ENCODE assay signal across 10 mouse cellular contexts in genomic region chr10:69916689-69917435, GRCm38 (mm10).
A peak's percentile ranks its signal among the peaks of the same experiment; 100 is the strongest.
DNase-seq lines count a peak whose midpoint lies in the region; ATAC-seq and TF ChIP-seq lines count a peak whose summit lies in the region.
"Had no signal": no experiment of that assay in that cellular context is flagged by ENCODE, and none has a peak within 500 bp of the region (broad histone marks: within the 10 kb centered on the region; RNA-seq: fewer than 3 reads in every experiment).

No protein-coding gene starts in this region.

- H3K27me3 ChIP-seq in heart, embryonic 10.5 days (ENCODE audit: insufficient read depth, poor library complexity, severe bottlenecking): no peaks in the 10 kb centered on the region
- H3K27me3 ChIP-seq in intestine, embryonic 15.5 days (replicated peaks): no peaks in the 10 kb centered on the region
- H3K27me3 ChIP-seq in liver, embryonic 16.5 days (ENCODE audit: control insufficient read depth, insufficient read depth, low read depth, low read length): no peaks in the 10 kb centered on the region; the same call in 1 of the 2 replicates
- H3K27me3 ChIP-seq: embryonic facial prominence, embryonic 13.5 days had no signal

- peaks cover 9% of the 10 kb centered on the region for H3K4me1 ChIP-seq in heart, embryonic 10.5 days
- H3K4me1 ChIP-seq in intestine, embryonic 15.5 days (replicated peaks): no peaks in the 10 kb centered on the region
- H3K4me1 ChIP-seq in liver, embryonic 16.5 days (ENCODE audit: control insufficient read depth, low read depth, low read length): peaks cover 3% of the 10 kb centered on the region; the same call in 1 of the 2 replicates

- intact Hi-C loops in left cerebral cortex, adult 2 months (cut with DNase I): no loop called here

- H3K4me2 ChIP-seq in intestine, embryonic 15.5 days (replicated peaks): no peak overlapping the region
- no peak overlapping the region for H3K4me2 ChIP-seq in liver, embryonic 16.5 days (ENCODE audit: low read depth, low read length)
- H3K4me2 ChIP-seq: embryonic facial prominence, embryonic 13.5 days had no signal

- H3K9ac ChIP-seq in intestine, embryonic 15.5 days: no peak overlapping the region
- no peak overlapping the region for H3K9ac ChIP-seq in liver, embryonic 16.5 days (ENCODE audit: low read depth, low read length)
- H3K9ac ChIP-seq: embryonic facial prominence, embryonic 13.5 days had no signal

- no peak overlapping the region for H3K4me3 ChIP-seq in heart, embryonic 10.5 days
- no peak overlapping the region for H3K4me3 ChIP-seq in intestine, embryonic 15.5 days (replicated peaks)
- H3K4me3 ChIP-seq in liver, embryonic 16.5 days (ENCODE audit: low read depth, low read length): no peak overlapping the region
- no peak overlapping the region for H3K4me3 ChIP-seq in left cerebral cortex, adult 2 months
- H3K4me3 ChIP-seq: embryonic facial prominence, embryonic 13.5 days had no signal

- H3K27ac ChIP-seq in heart, embryonic 10.5 days: no peak overlapping the region
- H3K27ac ChIP-seq in intestine, embryonic 15.5 days: no peak overlapping the region
- peak overlapping the region; percentile 45; the same call in 1 of the 2 replicates for H3K27ac ChIP-seq in liver, embryonic 16.5 days (ENCODE audit: low read length)
- no peak overlapping the region for H3K27ac ChIP-seq in left cerebral cortex, adult 2 months
- H3K27ac ChIP-seq: embryonic facial prominence, embryonic 13.5 days; macrophage had no signal

- TF ChIP-seq CTCF in left cerebral cortex, adult 2 months (IDR thresholded peaks at IDR 0.05): no peak

- peak; percentile 75 for ATAC-seq in intestine, embryonic 15.5 days
- peak; percentile 81 for ATAC-seq in liver, embryonic 16.5 days (ENCODE audit: low read depth)

- H3K9me3 ChIP-seq in heart, embryonic 10.5 days: no peaks in the 10 kb centered on the region
- no peaks in the 10 kb centered on the region for H3K9me3 ChIP-seq in intestine, embryonic 15.5 days
- H3K9me3 ChIP-seq in liver, embryonic 16.5 days (replicated peaks; ENCODE audit: control insufficient read depth, low read length): no peaks in the 10 kb centered on the region
- H3K9me3 ChIP-seq: embryonic facial prominence, embryonic 13.5 days had no signal

- H3K36me3 ChIP-seq in heart, embryonic 10.5 days: peaks cover 17% of the 10 kb centered on the region
- no peaks in the 10 kb centered on the region for H3K36me3 ChIP-seq in intestine, embryonic 15.5 days
- no peaks in the 10 kb centered on the region for H3K36me3 ChIP-seq in liver, embryonic 16.5 days (ENCODE audit: control insufficient read depth, insufficient read depth)
- H3K36me3 ChIP-seq: embryonic facial prominence, embryonic 13.5 days had no signal

- peak; percentile 94 for DNase-seq in heart, adult 11 months
- DNase-seq in heart, embryonic 10.5 days (ENCODE audit: low spot score): no peak
- DNase-seq in adrenal gland, postnatal 14 days: peak; percentile 59
- DNase-seq in thymus, postnatal 10 days (ENCODE audit: low spot score in 2 of 2): no peak
- DNase-seq in left cerebral cortex, adult 2 months (ENCODE audit: extremely low spot score in 1 of 2, low spot score in 2 of 2): no peak
- DNase-seq in natural killer cell, adult 2 months (ENCODE audit: low spot score in 2 of 2): no peak

- 84% methylated on average over 10 of the region's 10 CpGs for WGBS in heart, embryonic 10.5 days
- WGBS in intestine, embryonic 15.5 days: 49% methylated on average over 10 of the region's 10 CpGs
- WGBS in liver, embryonic 16.5 days (ENCODE audit: insufficient replicate concordance): 51% methylated on average over 10 of the region's 10 CpGs

Comparison
In these comparisons a context has a peak if more than half of its experiments do, and no peak if none do; other contexts are left out.
1. DNase-seq: peak in heart, adult 11 months (single experiment) and adrenal gland, postnatal 14 days (single experiment); none in heart, embryonic 10.5 days (single experiment), thymus, postnatal 10 days (0 of 2), left cerebral cortex, adult 2 months (0 of 2) and natural killer cell, adult 2 months (0 of 2).